Mouse (Mus musculus) heart, adult 2 months (tissue): Measurements from ENCODE around the gene Dnah8. TPM values are rescaled to one million over a fixed set of nuclear protein-coding genes. Genes with fewer than 3 reads are reported as not detected.

Experiments used
- DNase-seq, 2 experiments: peaks; one replicate each; pipeline ENCODE4 v3.0.0; 2021
- H3K27ac ChIP-seq: fragments of 200-600 bp; 2 replicates; pipeline ENCODE4 v1.8.1; 2022
- H3K27me3 ChIP-seq: fragments of 200-500 bp; 2 replicates; pipeline ENCODE4 v1.6.1; 2012; ENCODE audit warnings: mild to moderate bottlenecking, low read length, inconsistent platforms, mixed read lengths; ENCODE audit not compliant: control insufficient read depth, insufficient read depth
- H3K36me3 ChIP-seq: fragments of 200-500 bp; 2 replicates; pipeline ENCODE4 v1.6.1; 2012; ENCODE audit warnings: low read length, inconsistent platforms; ENCODE audit not compliant: control insufficient read depth, insufficient read depth
- H3K4me1 ChIP-seq: fragments of 200-500 bp; 2 replicates; pipeline ENCODE4 v1.6.1; 2011; ENCODE audit warnings: low read length; ENCODE audit not compliant: control insufficient read depth, insufficient read depth
- H3K4me3 ChIP-seq: fragments of 200-600 bp; 2 replicates; pipeline ENCODE4 v1.8.1; 2022
- H3K79me2 ChIP-seq: fragments of 200-500 bp; replicated peaks from 2 replicates; pipeline ENCODE4 v1.6.1; 2012; ENCODE audit warnings: mild to moderate bottlenecking, inconsistent platforms, low read length, moderate library complexity, mixed read lengths; ENCODE audit not compliant: control insufficient read depth, insufficient read depth
- H3K9ac ChIP-seq: fragments of 200-500 bp; 2 replicates; pipeline ENCODE4 v1.6.1; 2012; ENCODE audit warnings: low read depth, mild to moderate bottlenecking, control low read depth, inconsistent platforms, low read length, mixed read lengths
- CTCF ChIP-seq: fragments of 200-600 bp; IDR thresholded peaks from 2 replicates; pipeline ENCODE4 v1.8.1; 2022; ENCODE audit warnings: antibody characterized with exemption, mild to moderate bottlenecking, moderate library complexity
- EP300 ChIP-seq: fragments of 200-500 bp; IDR thresholded peaks from 2 replicates; pipeline ENCODE4 v1.6.1; 2011; ENCODE audit warnings: low read depth, low read length, control low read depth; ENCODE audit not compliant: insufficient read depth
- POLR2A ChIP-seq: fragments of 200-500 bp; IDR thresholded peaks from 2 replicates; pipeline ENCODE4 v1.6.1; 2011; ENCODE audit warnings: mild to moderate bottlenecking, low read depth, low read length, control low read depth; ENCODE audit not compliant: insufficient read depth
- WGBS: fragments of 180-500 bp; shearing (Covaris S2); methylation state at CpG from one replicate; pipeline ENCODE4 v1.1.7; 2018; 5-methylcytosine and 5-hydroxymethylcytosine counted together
- intact Hi-C: fragments of 180-260 bp; cut with DNase I; formaldehyde crosslinking; loops from one replicate; pipeline ENCODE4 v1.15.1; 2025
- polyA plus RNA-seq: library from polyadenylated mRNA; depleted of rRNA; stranded (reverse); fragments of >200 nt; gene quantifications from 2 replicates; pipeline ENCODE4 v1.2.3, GENCODE M21; 2012
- total RNA-seq, 2 experiments: library from RNA; stranded (reverse); gene quantifications; 2 replicates each; pipeline ENCODE4 v1.2.3; 2021

The Dnah8 gene
- total and polyA plus RNA-seq, 3 experiments: 0.45 to 1.2 (median 0.97) TPM

DNA sequence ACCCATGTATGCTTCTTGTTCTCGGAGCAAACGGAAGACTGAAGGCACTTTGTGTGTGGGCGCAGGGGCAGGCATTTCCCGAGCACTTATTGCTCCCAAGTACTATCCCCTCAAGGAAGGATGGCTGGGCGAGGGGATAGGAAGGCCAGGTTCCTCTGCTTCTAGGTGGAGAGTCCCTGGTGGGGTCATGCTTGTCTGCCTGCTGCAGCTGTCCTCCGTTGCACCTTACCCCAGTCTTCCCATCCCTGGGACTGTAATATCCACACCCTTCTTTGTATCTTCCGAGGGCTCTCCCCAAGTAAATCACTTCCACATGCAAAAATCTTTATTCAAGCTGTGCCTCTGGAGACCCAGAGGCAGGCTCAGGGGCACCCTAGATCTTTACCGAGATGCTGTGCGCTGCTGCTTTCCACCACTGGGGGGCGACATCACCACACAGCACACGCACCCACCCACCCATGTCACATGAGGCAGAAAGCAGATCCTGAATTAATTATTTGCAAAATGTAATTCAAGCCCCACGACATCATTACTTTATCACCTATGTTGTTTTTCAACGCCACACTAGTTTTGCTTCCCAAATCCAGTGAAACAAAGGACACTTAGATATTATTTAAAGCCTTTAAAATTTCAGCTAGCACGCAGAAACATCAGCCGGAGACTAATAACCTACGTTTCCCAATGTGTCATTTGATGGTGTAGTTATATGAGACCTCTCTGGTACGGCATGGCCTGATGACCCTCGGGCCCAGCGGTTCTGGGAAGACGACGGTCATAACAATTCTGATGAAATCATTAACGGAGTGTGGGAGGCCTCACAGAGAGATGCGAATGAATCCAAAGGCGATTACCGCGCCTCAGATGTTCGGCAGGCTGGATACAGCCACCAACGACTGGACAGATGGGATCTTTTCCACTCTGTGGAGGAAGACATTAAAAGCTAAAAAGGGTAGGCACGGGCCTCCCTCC, 122.2 kb downstream of the Dnah8 start:
- WGBS: 64% methylated on average over 29 of the region's 29 CpGs
- no peaks in the 10 kb centered on the region for H3K4me1 ChIP-seq

DNA sequence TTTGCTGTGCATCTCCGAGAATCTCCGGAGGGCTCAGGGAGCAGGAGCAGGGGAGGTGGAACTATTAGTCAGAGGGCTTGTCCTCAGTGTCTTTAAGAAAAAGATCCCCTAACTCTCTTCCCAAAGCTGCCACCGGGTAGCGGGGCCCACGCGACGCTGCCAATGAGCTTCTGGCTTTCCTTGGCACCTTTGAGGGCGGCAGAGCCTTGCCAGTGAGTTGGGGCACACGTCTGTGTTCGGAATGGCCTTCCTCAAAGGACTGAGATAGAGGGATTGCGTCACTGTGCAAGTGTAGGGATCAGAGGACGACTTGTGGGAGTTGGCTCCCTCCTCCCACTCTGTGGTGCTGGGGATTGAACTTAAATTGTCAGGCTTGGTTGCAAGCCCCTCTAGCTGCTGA, 125.2 kb downstream of the Dnah8 start:
- DNase-seq: no peak
- Histone ChIP-seq H3K4me1 (no peaks in the 10 kb centered on the region), H3K4me3 (no peak overlapping the region), H3K36me3 (no peaks in the 10 kb centered on the region), H3K27ac (no peak overlapping the region), H3K9ac (no peak overlapping the region), H3K79me2 (no peaks in the 10 kb centered on the region), H3K27me3 (no peaks in the 10 kb centered on the region)
- 81% methylated on average over 12 of the region's 12 CpGs for WGBS
- intact Hi-C loops: loop anchor here (5.0 kb wide), 1 partner anchor 297 kb away; no protein-coding TSS in a partner anchor
- TF ChIP-seq EP300 (no peak), CTCF (no peak), POLR2A (no peak)

More for the DNA sequence above, 122.2 kb downstream of the Dnah8 start:
- Histone ChIP-seq H3K9ac (no peak overlapping the region), H3K4me3 (no peak overlapping the region), H3K36me3 (no peaks in the 10 kb centered on the region), H3K79me2 (no peaks in the 10 kb centered on the region), H3K27me3 (no peaks in the 10 kb centered on the region), H3K27ac (no peak overlapping the region)
- DNase-seq: peak; percentile 15 to 60
- no peak for TF ChIP-seq POLR2A
- peak; percentile 94 for TF ChIP-seq CTCF
- intact Hi-C loops: loop anchor here (1.0 to 5.0 kb wide), 2 partner anchors 205 to 294 kb away; no protein-coding TSS in a partner anchor

DNA sequence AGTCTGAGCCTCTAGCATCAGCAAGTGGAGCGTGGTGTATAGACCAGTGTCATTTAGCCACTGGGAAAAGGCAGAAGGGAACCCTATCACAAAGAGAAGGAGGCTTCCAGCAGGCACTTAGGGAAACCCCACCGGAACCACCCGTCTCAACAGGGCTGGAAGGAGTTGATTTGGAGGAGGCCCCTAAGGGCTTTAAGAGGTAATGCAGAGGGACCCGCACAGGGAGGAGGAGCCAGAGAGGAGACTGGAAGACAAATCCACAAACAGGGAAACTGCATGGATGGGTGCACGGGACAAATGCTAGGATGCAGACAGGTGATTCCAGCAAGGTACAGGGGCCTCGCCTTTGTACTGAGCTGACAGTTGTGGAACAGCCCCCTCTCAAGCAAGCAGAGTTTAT, 126.1 kb downstream of the Dnah8 start:
- Histone ChIP-seq H3K4me3 (no peak overlapping the region), H3K27me3 (no peaks in the 10 kb centered on the region), H3K36me3 (no peaks in the 10 kb centered on the region), H3K79me2 (no peaks in the 10 kb centered on the region), H3K27ac (no peak overlapping the region), H3K9ac (no peak overlapping the region), H3K4me1 (no peaks in the 10 kb centered on the region)
- WGBS: 49% methylated on average over 6 of the region's 6 CpGs
- intact Hi-C loops: no loop called here
- TF ChIP-seq EP300 (no peak), CTCF (no peak), POLR2A (no peak)
- no peak for DNase-seq

DNA sequence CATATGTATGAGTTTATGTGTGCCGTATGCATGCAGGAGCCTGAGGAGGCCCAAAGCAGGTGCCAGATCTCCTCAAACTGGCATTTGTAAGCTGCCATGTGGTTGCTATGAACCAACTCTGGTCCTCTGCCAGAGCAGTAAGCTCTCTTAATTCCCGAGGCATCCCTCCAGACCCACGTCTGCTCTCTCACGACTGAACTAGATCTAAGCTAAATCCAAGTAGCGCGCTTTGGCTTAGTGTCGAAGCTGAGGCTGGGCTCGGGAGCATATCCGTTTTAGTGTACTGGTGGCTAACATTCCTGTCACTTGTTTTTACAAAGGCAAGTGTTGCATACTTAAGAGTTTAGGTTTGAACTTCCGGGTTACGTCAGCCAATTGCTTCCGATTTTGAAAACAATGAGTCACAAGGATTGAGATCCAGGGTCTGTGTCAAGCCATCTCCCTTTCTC, 128.2 kb downstream of the Dnah8 start:
- Histone ChIP-seq H3K4me3 (no peak overlapping the region), H3K27me3 (no peaks in the 10 kb centered on the region), H3K79me2 (no peaks in the 10 kb centered on the region), H3K36me3 (no peaks in the 10 kb centered on the region), H3K9ac (no peak overlapping the region), H3K27ac (no peak overlapping the region), H3K4me1 (no peaks in the 10 kb centered on the region)
- DNase-seq: no peak
- 58% methylated on average over 12 of the region's 12 CpGs for WGBS
- intact Hi-C loops: no loop called here
- TF ChIP-seq CTCF: no peak
- TF ChIP-seq EP300: no peak
- TF ChIP-seq POLR2A: no peak

DNA sequence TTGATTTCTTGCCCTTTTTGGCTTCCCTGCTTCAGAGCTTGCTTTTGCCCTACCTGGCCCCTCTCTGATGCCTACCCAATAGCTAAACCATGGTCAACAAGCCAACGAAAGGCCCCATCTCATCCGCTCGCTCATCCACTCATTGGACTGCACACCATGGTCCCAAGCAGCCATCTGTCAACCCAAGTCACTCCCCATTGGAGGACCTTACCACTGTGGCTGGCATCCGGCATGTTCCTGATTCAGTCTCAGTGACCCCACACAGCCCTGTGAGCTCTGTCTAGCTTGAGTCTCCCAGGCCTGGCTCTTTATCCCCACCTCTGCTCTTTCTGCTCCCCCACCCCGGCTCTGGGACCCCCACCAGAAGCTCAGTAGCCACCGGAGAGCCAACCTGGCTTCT, 129.0 kb downstream of the Dnah8 start:
- no peak overlapping the region for H3K9ac ChIP-seq
- no peaks in the 10 kb centered on the region for H3K4me1 ChIP-seq
- no peaks in the 10 kb centered on the region for H3K79me2 ChIP-seq
- WGBS: 87% methylated on average over 6 of the region's 6 CpGs
- DNase-seq: no peak
- H3K27ac ChIP-seq: no peak overlapping the region
- no peak for TF ChIP-seq POLR2A
- TF ChIP-seq CTCF: no peak
- no peak for TF ChIP-seq EP300
- intact Hi-C loops: no loop called here
- no peak overlapping the region for H3K4me3 ChIP-seq
- no peaks in the 10 kb centered on the region for H3K36me3 ChIP-seq
- H3K27me3 ChIP-seq: no peaks in the 10 kb centered on the region

DNA sequence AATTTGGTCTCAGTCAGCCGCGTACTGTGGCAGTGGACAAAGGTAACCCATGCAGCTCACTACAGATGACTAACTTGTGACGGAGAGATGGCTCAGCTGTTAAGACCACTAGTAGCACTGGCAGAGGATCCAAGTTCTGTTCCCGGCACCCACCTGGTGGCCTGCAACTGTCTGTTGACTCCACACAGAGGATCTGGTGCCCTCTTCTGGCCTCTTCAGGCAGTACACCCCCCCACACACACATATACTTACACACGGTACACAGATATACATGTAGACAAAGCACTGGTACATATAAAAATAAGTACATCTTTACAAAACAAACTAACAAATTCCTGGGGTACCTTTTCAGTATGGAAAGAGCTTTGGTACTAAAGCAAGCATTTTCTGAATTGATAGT, 132.6 kb downstream of the Dnah8 start:
- no peaks in the 10 kb centered on the region for H3K27me3 ChIP-seq
- H3K79me2 ChIP-seq: no peaks in the 10 kb centered on the region
- WGBS: 96% methylated on average over 5 of the region's 5 CpGs
- no peak for DNase-seq
- no peak overlapping the region for H3K9ac ChIP-seq
- no peak overlapping the region for H3K4me3 ChIP-seq
- H3K27ac ChIP-seq: no peak overlapping the region
- intact Hi-C loops: no loop called here
- TF ChIP-seq CTCF: no peak
- no peak for TF ChIP-seq POLR2A
- TF ChIP-seq EP300: no peak
- no peaks in the 10 kb centered on the region for H3K36me3 ChIP-seq
- no peaks in the 10 kb centered on the region for H3K4me1 ChIP-seq
